Mouse (Mus musculus) liver, postnatal 0 days (tissue): ENCODE measurements around the gene A730061H03Rik. TPM values are rescaled to one million over a fixed set of nuclear protein-coding genes. Genes with fewer than 3 reads are reported as not detected.

ENCODE experiments used
- ATAC-seq: fragments of 200-750 bp; cut with Nextera tagmentation; 2 replicates; pipeline ENCODE4 v1.8.0; 2017; ENCODE audit warnings: mild to moderate bottlenecking, moderate library complexity
- DNase-seq: peaks from one replicate; pipeline ENCODE4 v3.0.0-alpha.2; 2016
- H3K27ac ChIP-seq: fragments of 300-500 bp; sonication (generic); 2 replicates; pipeline ENCODE4 v1.5.1; 2014; ENCODE audit warnings: antibody characterized with exemption, moderate library complexity, mild to moderate bottlenecking, low read depth
- H3K27me3 ChIP-seq: fragments of 300-500 bp; sonication (generic); 2 replicates; pipeline ENCODE4 v1.6.1; 2014; ENCODE audit warnings: low read length, control low read depth, mixed read lengths; ENCODE audit not compliant: insufficient read depth
- H3K36me3 ChIP-seq: fragments of 300-500 bp; sonication (generic); replicated peaks from 2 replicates; pipeline ENCODE4 v1.6.1; 2014; ENCODE audit warnings: mild to moderate bottlenecking, control low read depth, low read length, moderate library complexity, mixed read lengths; ENCODE audit not compliant: insufficient read depth
- H3K4me1 ChIP-seq: fragments of 300-500 bp; sonication (generic); 2 replicates; pipeline ENCODE4 v1.6.1; 2014; ENCODE audit warnings: antibody characterized with exemption, mild to moderate bottlenecking, control low read depth; ENCODE audit not compliant: insufficient read depth
- H3K4me2 ChIP-seq: fragments of 300-500 bp; sonication (generic); 2 replicates; pipeline ENCODE4 v1.6.1; 2014; ENCODE audit warnings: low read depth, mild to moderate bottlenecking, low read length, moderate library complexity, mixed read lengths
- H3K4me3 ChIP-seq: fragments of 300-500 bp; sonication (generic); 2 replicates; pipeline ENCODE4 v1.5.1; 2014; ENCODE audit warnings: low read depth, low read length
- H3K9ac ChIP-seq: fragments of 300-500 bp; sonication (generic); replicated peaks from 2 replicates; pipeline ENCODE4 v1.6.1; 2014; ENCODE audit warnings: mild to moderate bottlenecking, moderate library complexity
- H3K9me3 ChIP-seq: fragments of 300-500 bp; sonication (generic); 2 replicates; pipeline ENCODE4 v1.6.1; 2016; ENCODE audit warnings: mild to moderate bottlenecking, control low read depth, low read length, mixed read lengths
- CTCF ChIP-seq: sonication (generic); IDR thresholded peaks from 2 replicates; pipeline ENCODE4 v1.5.1; 2016; ENCODE audit warnings: antibody characterized with exemption, low read depth
- EP300 ChIP-seq: IDR thresholded peaks from 2 replicates; pipeline ENCODE4 v1.6.1; 2016; ENCODE audit warnings: antibody characterized with exemption, low read depth, mild to moderate bottlenecking
- WGBS: fragments of 180-500 bp; shearing (Covaris S2); extraction: QIAGEN DNeasy Blood & Tissue Kit; methylation state at CpG from one replicate; pipeline ENCODE4 v1.1.7; 2014; ENCODE audit not compliant: insufficient replicate concordance; 5-methylcytosine and 5-hydroxymethylcytosine counted together
- polyA plus RNA-seq: library from polyadenylated mRNA; unstranded; fragments of >200 nt; fragmentation: Nextera tagmentation; extraction: Ambion mirVana; gene quantifications from 2 replicates; pipeline ENCODE4 v1.2.1, GENCODE M21; 2015

The A730061H03Rik gene
- polyA plus RNA-seq, 1 experiment from 2014 or later: 1.4 TPM

GRCm38 (mm10) chr14:55577871-55578667 is 17.9 kb upstream of the A730061H03Rik start, which contains the start of gene Psme1:
Psme1 (plus strand) TSS chr14:55578123.
- under 1% methylated on average over 25 of the region's 32 CpGs for WGBS

DNA sequence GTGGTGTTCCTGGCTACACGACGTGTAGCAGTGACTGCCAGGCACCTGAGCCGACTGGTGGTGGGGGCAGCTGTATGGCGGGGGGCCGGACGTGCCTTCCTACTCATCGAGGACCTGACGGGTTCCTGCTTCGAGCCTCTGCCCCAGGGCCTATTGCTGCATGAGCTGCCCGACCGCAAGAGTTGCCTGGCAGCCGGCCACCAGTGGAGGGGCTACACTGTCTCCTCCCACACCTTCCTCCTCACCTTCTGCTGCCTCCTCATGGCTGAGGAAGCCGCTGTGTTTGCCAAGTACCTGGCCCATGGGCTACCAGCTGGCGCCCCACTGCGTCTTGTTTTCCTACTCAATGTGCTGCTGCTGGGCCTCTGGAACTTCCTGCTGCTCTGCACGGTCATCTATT is 16.2 kb upstream of the A730061H03Rik start:
- Histone ChIP-seq H3K27me3 (no peaks in the 10 kb centered on the region), H3K4me1 (peaks cover 21% of the 10 kb centered on the region), H3K4me3 (no peak overlapping the region), H3K27ac (no peak overlapping the region), H3K4me2 (no peak overlapping the region), H3K9me3 (no peaks in the 10 kb centered on the region), H3K9ac (no peak overlapping the region), H3K36me3 (peaks cover 15% of the 10 kb centered on the region)
- WGBS: 86% methylated on average over 16 of the region's 16 CpGs
- no peak for TF ChIP-seq EP300
- no peak for TF ChIP-seq CTCF
- DNase-seq (no peak), ATAC-seq (no peak)

More at GRCm38 (mm10) chr14:55577871-55578667, 17.9 kb upstream of the A730061H03Rik start, which contains the start of gene Psme1:
- peak; percentile 62 for TF ChIP-seq EP300
- TF ChIP-seq CTCF: no peak
- Histone ChIP-seq H3K9me3 (no peaks in the 10 kb centered on the region), H3K27me3 (no peaks in the 10 kb centered on the region), H3K4me3 (peak within 1 kb of the TSS; percentile 80), H3K4me2 (peak within 1 kb of the TSS; percentile 96), H3K27ac (peak within 1 kb of the TSS; percentile 85), H3K9ac (peak within 1 kb of the TSS; percentile 94), H3K36me3 (peaks cover 22% of the 10 kb centered on the region), H3K4me1 (peaks cover 21% of the 10 kb centered on the region)
- DNase-seq (peak; percentile 83), ATAC-seq (peak; percentile 83)

DNA sequence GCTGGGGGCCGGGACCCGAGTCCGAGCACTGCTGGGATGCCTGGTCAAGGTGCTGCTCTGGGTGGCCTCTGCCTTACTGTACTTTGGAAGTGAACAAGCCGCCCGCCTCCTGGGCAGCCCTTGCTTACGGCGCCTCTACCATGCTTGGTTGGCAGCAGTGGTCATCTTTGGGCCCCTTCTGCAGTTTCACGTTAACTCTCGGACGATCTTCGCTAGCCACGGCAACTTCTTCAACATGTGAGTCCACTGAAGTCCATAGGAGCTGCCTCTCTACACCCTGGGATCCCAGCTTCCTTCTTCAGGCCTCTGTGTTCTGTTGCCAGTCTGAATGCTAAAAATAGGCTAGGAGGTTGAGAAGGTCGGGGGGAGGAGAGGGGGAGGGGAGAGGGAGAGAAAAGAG is 15.5 kb upstream of the A730061H03Rik start:
- Histone ChIP-seq H3K27me3 (no peaks in the 10 kb centered on the region), H3K9me3 (no peaks in the 10 kb centered on the region), H3K4me2 (no peak overlapping the region), H3K4me3 (no peak overlapping the region), H3K27ac (no peak overlapping the region), H3K4me1 (peaks cover 21% of the 10 kb centered on the region), H3K9ac (no peak overlapping the region), H3K36me3 (peaks cover 8% of the 10 kb centered on the region)
- WGBS: 72% methylated on average over 13 of the region's 13 CpGs
- no peak for TF ChIP-seq EP300
- no peak for TF ChIP-seq CTCF
- DNase-seq (no peak), ATAC-seq (no peak)

DNA sequence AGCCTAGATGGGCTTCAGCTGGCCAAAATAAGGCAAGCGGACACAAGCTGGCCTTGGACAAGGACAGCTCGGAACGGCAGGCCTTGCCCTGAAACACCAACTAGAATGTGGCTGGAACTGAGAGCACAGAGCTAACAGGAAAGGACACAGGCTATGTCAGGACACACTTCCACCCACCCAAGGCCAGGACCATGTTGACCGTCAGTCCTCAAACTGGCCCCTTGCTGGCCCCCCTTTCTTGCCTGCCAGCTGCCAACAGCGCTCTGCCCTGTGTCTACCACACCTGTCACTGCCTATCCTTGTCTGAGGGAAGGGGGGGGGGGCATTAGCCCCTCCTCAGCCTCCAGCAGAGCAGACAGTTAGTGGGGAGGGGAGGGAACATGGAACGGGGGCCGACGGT is 15.1 kb upstream of the A730061H03Rik start, which contains the start of gene Fitm1:
Gene Fitm1 (plus strand): TSS at position 316 of the 400 bp plus-strand sequence.
- Histone ChIP-seq H3K4me1 (peaks cover 21% of the 10 kb centered on the region), H3K4me3 (no peak within 1 kb of the TSS), H3K4me2 (no peak within 1 kb of the TSS), H3K9me3 (no peaks in the 10 kb centered on the region), H3K27me3 (no peaks in the 10 kb centered on the region), H3K36me3 (peaks cover 6% of the 10 kb centered on the region), H3K9ac (no peak within 1 kb of the TSS), H3K27ac (no peak within 1 kb of the TSS)
- 70% methylated on average over 8 of the region's 8 CpGs for WGBS
- no peak for ATAC-seq
- no peak for TF ChIP-seq EP300
- no peak for TF ChIP-seq CTCF
- DNase-seq: no peak

DNA sequence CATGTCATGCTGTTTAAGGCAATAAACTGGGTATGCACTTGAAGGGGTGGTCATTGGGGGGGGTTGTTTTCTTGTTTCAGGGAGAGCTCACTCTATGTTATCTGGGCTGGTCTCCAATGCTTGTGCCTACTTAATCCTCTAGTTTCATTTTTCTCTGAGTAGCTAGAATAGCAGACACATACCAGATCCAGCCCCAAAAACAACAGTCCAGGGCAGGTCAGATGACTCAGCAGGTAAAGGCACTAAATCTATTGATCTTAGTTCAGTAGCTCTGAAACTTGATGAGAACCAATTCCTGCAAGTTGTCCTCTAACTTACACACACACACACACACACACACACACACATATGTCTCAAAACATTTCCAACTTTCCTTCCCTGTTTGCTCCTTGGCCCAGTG is 11.6 kb upstream of the A730061H03Rik start:
- H3K9ac ChIP-seq: no peak overlapping the region
- no peak overlapping the region for H3K4me3 ChIP-seq
- H3K27ac ChIP-seq: peak overlapping the region; percentile 51; the same call in 1 of the 2 replicates
- TF ChIP-seq CTCF: no peak
- no peak for TF ChIP-seq EP300
- peaks cover 4% of the 10 kb centered on the region; the same call in 1 of the 2 replicates for H3K4me1 ChIP-seq
- ATAC-seq (peak; percentile 53), DNase-seq (no peak)
- H3K9me3 ChIP-seq: no peaks in the 10 kb centered on the region
- H3K4me2 ChIP-seq: no peak overlapping the region
- no peaks in the 10 kb centered on the region for H3K27me3 ChIP-seq
- H3K36me3 ChIP-seq: peaks cover 25% of the 10 kb centered on the region

- no peaks in the 10 kb centered on the region for H3K27me3 ChIP-seq
- 59% methylated on average over 2 of the region's 2 CpGs for WGBS
- peaks cover 4% of the 10 kb centered on the region; the same call in 1 of the 2 replicates for H3K4me1 ChIP-seq
- ATAC-seq (no peak), DNase-seq (no peak)
- no peak for TF ChIP-seq EP300
- no peak for TF ChIP-seq CTCF
- H3K4me3 ChIP-seq: no peak overlapping the region
- H3K27ac ChIP-seq: peak overlapping the region; percentile 16; the same call in 1 of the 2 replicates
- no peak overlapping the region for H3K4me2 ChIP-seq
- H3K9ac ChIP-seq: no peak overlapping the region
- H3K36me3 ChIP-seq: peaks cover 37% of the 10 kb centered on the region
- no peaks in the 10 kb centered on the region for H3K9me3 ChIP-seq
Observed at GRCm38 (mm10) chr14:55570588-55570987, 10.4 kb upstream of the A730061H03Rik start.
